Mouse (Mus musculus): ENCODE measurements around the gene Morn2.
"Not testable (repeated sequence)": the region's sequence is repeated elsewhere in the genome, so short reads cannot be mapped to it uniquely, and the experiment has no call there.

The Morn2 gene

GRCm38 (mm10) chr17:80290074-80290657 is at the start of gene Morn2, which contains the start of gene Dhx57:
Gene Morn2 (plus strand): TSS chr17:80290203.
Gene Dhx57 (minus strand): TSS chr17:80290476.
- peak; percentile 91 for DNase-seq (ENCODE audit: low spot score)

GRCm38 (mm10) chr17:80241594-80241993 is 48.4 kb upstream of the Morn2 start:
- DNase-seq (ENCODE audit: low spot score): no peak

DNA sequence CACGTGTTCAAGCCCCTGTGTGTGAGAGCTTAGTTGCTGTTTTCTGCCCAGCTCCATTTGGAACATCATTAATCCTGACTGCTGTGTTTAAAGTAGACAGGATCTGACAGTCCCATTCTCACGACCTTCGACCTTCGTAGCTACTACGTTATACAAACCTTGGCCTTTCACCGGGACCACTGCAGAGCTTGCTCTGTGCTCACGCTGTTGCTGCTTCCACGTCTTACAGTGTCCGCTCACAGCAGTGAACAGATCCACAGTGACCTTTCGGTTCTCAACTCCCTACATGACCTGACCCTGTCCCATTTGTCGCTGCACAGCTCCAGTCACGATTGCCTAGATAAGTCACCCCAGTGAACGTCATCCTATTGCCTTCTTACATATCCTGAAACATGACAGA is 46.9 kb upstream of the Morn2 start:
- DNase-seq (ENCODE audit: low spot score): no peak

GRCm38 (mm10) chr17:80252757-80253525 is 37.1 kb upstream of the Morn2 start:
- DNase-seq (ENCODE audit: low spot score): no peak

GRCm38 (mm10) chr17:80254421-80254820 is 35.6 kb upstream of the Morn2 start:
- DNase-seq (ENCODE audit: low spot score): no peak

DNA sequence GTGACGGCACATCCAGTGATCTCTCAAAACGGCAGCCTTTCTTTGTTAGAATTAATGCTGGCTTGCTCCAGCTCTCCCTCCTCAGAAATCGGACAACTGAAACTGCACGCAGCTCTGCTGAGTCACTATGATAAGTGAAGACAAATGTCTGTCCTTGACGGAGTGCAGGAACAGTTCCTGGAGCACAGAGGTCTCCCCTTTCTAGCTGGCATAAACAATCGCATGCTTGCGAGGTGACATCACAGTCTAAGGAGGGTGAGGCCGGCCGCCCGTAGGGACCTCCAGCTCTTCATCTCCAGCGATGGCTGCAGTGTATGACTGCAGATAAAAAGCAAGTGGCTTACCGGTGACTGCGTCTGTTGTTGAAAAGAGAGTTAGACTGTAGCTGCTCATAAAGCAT is 34.8 kb upstream of the Morn2 start:
- DNase-seq (ENCODE audit: low spot score): no peak

GRCm38 (mm10) chr17:80267065-80267464 is 22.9 kb upstream of the Morn2 start:
- DNase-seq (ENCODE audit: low spot score): no peak

DNA sequence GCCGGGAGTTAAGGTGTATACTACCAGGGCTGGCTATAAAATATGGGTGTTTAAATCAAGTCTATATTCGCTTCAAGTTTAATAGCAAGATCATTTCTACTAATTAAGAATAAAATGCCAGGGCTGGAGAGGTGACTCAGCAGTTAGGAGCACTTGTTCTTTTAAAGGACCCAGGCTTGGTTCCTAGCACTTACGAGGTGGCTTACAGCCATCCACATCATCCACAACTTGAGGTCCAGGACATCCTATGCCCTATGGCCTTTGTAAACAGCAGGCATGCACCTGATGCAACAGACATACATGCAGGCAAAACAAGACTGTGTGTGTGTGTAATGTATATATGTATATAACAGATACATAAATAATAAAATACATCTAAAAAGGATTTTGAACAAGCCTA is 21.9 kb upstream of the Morn2 start:
- DNase-seq (ENCODE audit: low spot score): no peak

- not testable (repeated sequence) for DNase-seq (ENCODE audit: low spot score)
Observed at GRCm38 (mm10) chr17:80270622-80271021, 19.4 kb upstream of the Morn2 start.

DNA sequence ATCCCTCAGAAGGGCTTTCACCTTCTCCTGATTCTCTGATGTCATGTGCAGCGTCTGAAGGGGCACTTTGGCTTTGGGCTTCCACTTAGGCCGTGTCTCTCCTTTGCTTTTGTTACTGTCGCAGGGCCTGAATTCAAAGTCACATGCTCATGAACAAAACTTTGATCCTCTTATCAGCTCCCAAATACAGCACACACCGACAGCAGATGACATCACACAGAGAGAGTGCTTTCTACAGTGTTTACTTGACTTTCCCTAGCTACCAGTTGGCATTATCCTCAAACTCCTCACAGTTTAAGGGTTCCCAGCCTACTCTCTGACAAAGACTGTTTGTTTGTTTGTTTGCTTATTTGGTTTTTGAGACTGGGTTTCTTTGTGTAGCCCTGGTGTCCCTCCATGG is 11.7 kb upstream of the Morn2 start:
- no peak for DNase-seq (ENCODE audit: low spot score)

DNA sequence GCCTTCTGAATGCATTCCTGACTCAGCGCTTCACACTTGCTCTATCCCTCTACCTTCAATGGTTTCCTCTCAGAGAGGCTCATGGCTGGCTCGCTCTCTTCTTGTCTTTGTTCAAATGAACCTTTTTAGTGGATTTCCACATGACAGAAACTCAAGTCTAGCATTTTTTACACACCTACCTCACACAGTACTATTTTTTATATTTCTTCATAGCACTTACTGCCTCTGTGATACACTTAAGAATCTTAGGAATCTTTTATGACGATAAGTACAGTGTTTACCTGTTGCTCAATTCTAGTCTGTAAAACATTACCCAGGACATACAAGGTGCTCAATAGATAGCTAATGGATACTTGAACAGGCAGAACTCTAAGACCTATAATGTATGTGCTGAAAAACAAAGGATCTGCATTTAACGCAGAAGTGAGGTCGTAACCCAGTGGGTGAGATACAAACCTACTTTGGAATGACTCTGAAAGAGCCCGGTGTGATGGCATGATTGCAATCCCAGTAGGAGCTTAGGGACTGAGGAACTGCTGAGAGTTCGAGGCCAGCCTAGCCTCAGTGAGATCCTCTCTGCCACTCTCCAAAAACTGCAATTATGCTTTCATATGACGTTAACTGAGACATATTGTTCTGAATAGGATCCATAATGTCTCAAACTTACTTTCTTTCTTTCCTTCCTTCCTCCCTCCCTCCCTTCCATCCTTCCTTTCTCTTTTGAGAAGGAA is 10.5 kb upstream of the Morn2 start:
- DNase-seq (ENCODE audit: low spot score): no peak

- no peak for DNase-seq (ENCODE audit: low spot score)
Observed at GRCm38 (mm10) chr17:80284446-80284845, 5.6 kb upstream of the Morn2 start.

DNA sequence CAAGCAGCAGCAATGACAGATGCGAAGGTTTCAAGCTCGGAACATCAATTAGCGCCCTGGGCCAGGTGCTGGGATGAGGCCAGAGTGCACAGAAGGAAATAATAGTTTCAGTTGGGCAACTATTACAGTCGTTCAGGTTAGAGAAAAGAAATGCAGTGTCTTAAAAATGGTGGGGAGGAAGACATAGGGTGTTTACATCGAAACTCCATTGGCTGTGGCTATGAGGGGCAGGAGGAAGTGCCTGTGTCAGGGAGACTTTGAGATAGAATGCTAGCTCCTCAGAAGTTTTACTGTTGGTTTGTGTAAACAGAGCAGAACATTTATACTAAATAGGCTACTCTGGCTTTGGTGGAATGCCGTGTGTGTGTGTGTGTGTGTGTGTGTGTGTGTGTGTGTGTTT is 2.0 kb upstream of the Morn2 start:
- no peak for DNase-seq (ENCODE audit: low spot score)

- DNase-seq (ENCODE audit: low spot score): peak; percentile 8
Observed at GRCm38 (mm10) chr17:80289280-80290073, 526 bp upstream of the Morn2 start.

DNA sequence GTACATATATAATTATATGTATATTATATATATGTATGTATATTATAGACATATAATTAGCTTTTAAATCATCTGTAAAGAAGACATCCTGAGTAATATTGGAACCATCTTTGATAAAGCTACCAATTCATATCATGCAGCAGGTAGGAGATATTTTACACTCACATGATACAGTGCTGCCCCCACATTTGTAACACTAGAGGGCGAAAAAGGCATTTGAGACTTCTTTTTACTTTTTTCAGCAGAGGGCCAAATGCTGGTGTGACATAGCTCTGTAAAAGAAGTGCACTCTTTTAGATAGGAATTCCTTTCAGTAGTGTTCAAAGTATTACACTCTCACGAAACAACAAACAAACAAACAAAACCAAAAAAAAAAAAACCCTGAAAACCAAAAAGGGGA is 1.1 kb downstream of the Morn2 start:
- DNase-seq (ENCODE audit: low spot score): peak; percentile 24

DNA sequence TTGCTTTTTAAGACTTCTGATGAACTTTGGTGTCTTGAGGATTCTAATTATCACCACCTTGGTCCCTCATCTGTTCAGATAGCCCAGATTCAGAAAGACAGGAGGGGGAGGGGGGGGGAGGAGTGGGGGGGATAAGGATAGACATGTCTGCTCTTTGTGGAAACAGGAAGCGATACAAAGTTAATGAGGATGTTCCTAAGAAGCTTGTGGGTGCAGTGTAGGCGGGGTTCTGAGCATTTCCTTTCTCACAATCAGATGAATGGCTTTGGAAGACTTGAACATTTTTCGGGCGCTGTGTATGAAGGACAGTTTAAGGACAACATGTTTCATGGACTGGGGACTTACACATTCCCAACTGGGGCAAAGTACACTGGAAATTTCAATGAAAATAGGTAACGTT is 5.3 kb downstream of the Morn2 start:
- no peak for DNase-seq (ENCODE audit: low spot score)

- DNase-seq (ENCODE audit: low spot score): no peak
Observed at GRCm38 (mm10) chr17:80298844-80299243, 8.8 kb downstream of the Morn2 start.

DNA sequence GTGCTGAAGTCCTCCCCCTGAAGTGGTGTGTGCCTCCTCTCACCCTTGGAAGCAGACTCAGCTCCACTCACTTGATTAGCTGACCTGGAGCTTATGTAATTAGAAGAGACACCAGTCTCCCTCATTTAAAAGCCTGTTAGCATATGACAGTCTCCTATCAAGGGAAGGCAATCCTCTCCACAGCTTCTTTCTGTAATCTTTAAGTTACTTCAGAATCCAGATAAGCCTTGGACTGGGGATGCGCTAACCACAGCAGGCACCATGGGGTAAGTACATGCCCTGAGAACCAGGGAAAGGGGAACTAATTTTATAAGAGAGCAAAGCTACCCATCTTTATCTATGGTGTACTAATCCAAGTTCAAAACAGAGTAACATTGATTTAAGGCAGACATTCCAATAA is 17.2 kb downstream of the Morn2 start, which contains the start of gene Arhgef33:
Arhgef33 (plus strand) TSS at position 157 of the 400 bp plus-strand sequence.
- DNase-seq (ENCODE audit: low spot score): no peak

- no peak for DNase-seq (ENCODE audit: low spot score)
Observed at GRCm38 (mm10) chr17:80311761-80312160, 21.8 kb downstream of the Morn2 start.

DNA sequence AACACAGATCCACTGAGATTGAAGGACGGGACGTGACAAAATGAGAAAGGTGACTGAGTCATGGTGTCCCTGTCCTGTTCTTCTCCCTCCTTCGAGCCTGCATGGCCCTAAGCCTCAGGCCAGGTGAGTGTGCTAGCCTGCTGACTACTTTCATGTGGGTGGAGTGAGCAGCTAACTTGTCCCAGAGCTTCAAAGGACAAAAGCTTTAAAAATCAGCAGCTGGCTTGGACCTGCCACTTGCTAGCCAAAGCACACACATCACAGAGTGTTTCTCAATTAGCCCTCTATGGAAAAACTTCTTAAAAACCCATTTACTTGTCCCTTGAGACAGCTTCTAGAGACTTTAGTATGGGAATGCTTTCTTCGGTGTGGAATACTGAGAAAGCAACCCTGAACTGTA is 22.4 kb downstream of the Morn2 start:
- DNase-seq (ENCODE audit: low spot score): no peak

DNA sequence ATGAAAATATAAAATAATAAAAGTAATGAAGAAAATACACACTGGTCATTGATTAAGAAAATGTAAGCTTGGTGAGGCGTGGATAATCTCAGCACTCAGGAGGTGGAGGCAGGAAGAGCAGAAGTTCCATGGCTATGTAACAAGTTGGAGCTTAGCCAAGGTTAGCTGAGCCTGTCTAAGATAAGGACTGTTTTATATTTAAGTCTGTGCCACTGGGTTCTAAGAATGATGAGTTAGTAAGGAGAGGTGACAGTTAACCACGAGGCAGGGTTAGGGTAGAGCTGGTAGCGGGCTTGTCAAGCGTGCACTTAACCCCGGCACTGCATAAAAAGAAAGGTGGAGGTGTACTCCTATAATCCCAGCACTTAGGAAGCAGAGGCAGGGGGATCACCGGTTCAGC is 32.2 kb downstream of the Morn2 start:
- no peak for DNase-seq (ENCODE audit: low spot score)

- DNase-seq (ENCODE audit: low spot score): no peak
Observed at GRCm38 (mm10) chr17:80323015-80323414, 33.0 kb downstream of the Morn2 start.

Data from left cerebral cortex, adult 11 months (tissue).